ENCODE assay signal across 8 mouse cellular contexts in the genomic region with DNA sequence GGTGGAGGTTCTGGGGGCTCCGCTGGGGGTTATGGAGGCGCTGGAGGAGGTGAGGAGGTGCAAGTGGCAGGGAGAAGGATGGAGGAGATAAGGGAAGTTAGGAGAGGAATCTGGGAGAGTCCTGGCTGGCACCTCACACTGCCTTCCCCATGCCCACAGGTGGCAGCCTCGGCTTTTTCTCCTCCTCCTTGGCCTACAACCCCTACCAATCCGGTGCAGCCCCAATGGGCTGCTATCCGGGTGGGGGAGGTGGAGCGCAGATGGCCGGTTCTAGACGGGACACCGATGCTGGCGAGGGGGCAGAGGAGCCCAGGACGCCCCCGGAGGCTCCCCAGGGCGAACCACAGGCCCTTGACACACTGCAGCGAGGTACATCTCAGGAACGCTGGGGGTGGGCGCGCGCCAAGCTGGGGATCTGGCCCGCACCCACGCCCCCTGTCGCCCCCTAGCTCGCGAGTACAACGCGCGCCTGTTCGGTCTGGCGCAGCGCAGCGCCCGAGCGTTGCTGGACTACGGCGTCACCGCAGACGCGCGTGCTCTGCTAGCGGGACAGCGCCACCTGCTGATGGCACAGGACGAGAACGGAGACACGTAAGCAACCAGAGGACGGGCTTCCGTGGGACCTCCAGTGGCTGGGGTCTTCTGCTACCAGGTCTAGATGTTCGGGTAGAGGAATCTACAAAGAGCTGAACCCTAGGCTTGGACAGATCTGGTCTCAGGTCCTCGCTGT. TPM values are rescaled to one million over a fixed set of nuclear protein-coding genes. Genes with fewer than 3 reads are reported as not detected.
DNase-seq lines count a peak whose midpoint lies in the region; ATAC-seq lines count a peak whose summit lies in the region.

No protein-coding gene starts in this region.

- peak overlapping the region; percentile 45 for H3K4me3 ChIP-seq in limb, embryonic 13.5 days
- peak overlapping the region; percentile 45 for H3K4me3 ChIP-seq in midbrain, embryonic 15.5 days

- DNase-seq in adrenal gland, adult (ENCODE audit: inconsistent age in 2 of 2, low spot score in 1 of 2), result peak; percentile 82 to 91
- no peak for DNase-seq in adrenal gland, adult 8-10 months
- DNase-seq in embryo, embryonic 9.5 days (ENCODE audit: extremely low spot score), result peak; percentile 86
- DNase-seq in heart, adult 11 months, result peak; percentile 95
- peak; percentile 62 for DNase-seq in kidney, adult 11 months
- DNase-seq in spleen, postnatal 10 days (ENCODE audit: low spot score in 2 of 2), result peak; percentile 85 to 94

- H3K4me1 ChIP-seq in limb, embryonic 13.5 days, result peaks cover 19% of the 10 kb centered on the region
- H3K4me1 ChIP-seq in midbrain, embryonic 15.5 days, result peaks cover 32% of the 10 kb centered on the region

- peak overlapping the region; percentile 65 for H3K9ac ChIP-seq in limb, embryonic 13.5 days
- peak overlapping the region; percentile 50 for H3K9ac ChIP-seq in midbrain, embryonic 15.5 days

- H3K9me3 ChIP-seq in limb, embryonic 13.5 days, result no peaks in the 10 kb centered on the region
- H3K9me3 ChIP-seq in midbrain, embryonic 15.5 days, result no peaks in the 10 kb centered on the region

- WGBS in limb, embryonic 13.5 days, result 2% methylated on average over 47 of the region's 47 CpGs
- WGBS in midbrain, embryonic 15.5 days, result 1% methylated on average over 47 of the region's 47 CpGs

- peaks cover 53% of the 10 kb centered on the region for H3K27me3 ChIP-seq in limb, embryonic 13.5 days
- H3K27me3 ChIP-seq in midbrain, embryonic 15.5 days (replicated peaks), result peaks cover 36% of the 10 kb centered on the region

- H3K36me3 ChIP-seq in limb, embryonic 13.5 days, result peaks cover 41% of the 10 kb centered on the region
- peaks cover 10% of the 10 kb centered on the region for H3K36me3 ChIP-seq in midbrain, embryonic 15.5 days (replicated peaks)

- peak overlapping the region; percentile 80 for H3K4me2 ChIP-seq in limb, embryonic 13.5 days (replicated peaks)
- peak overlapping the region; percentile 86 for H3K4me2 ChIP-seq in midbrain, embryonic 15.5 days

- H3K27ac ChIP-seq in limb, embryonic 13.5 days, result no peak overlapping the region
- no peak overlapping the region for H3K27ac ChIP-seq in midbrain, embryonic 15.5 days

- ATAC-seq in limb, embryonic 13.5 days (ENCODE audit: low FRiP score, low read depth), result peak; percentile 5; the same call in 1 of the 2 replicates
- peak; percentile 71 for ATAC-seq in midbrain, embryonic 15.5 days (replicated peaks)

RNA-seq across cellular contexts. Expression of gene Nfkb2, which starts 4.8 kb away (rescaled TPM):
- total RNA-seq in adrenal gland, adult 8-10 months (2022), result 10 to 100 TPM; 35.6 to 40.1 (median 37.3) TPM
- 9.4 and 11.1 TPM in 2 replicates for polyA plus RNA-seq in limb, embryonic 13.5 days (2015; fragmentation: Nextera tagmentation; extraction: Ambion mirVana)
- polyA plus RNA-seq in midbrain, embryonic 15.5 days (2015; fragmentation: Nextera tagmentation; extraction: Ambion mirVana), result 2.3 and 2.7 TPM in 2 replicates

RNA-seq across cellular contexts. Expression of gene Psd, which starts 18.1 kb away (rescaled TPM):
- 10 to 100 TPM in 3 of 4 experiments, 1 to 10 TPM in 1; 7.9 to 14.9 (median 13.1) TPM for total RNA-seq in adrenal gland, adult 8-10 months (2022)
- polyA plus RNA-seq in limb, embryonic 13.5 days (2015; fragmentation: Nextera tagmentation; extraction: Ambion mirVana), result 4.1 and 4.8 TPM in 2 replicates
- polyA plus RNA-seq in midbrain, embryonic 15.5 days (2015; fragmentation: Nextera tagmentation; extraction: Ambion mirVana), result 146 and 148 TPM in 2 replicates

RNA-seq across cellular contexts. Expression of gene Fbxl15, which starts 19.1 kb away (rescaled TPM):
- 10 to 100 TPM; 11.9 to 16.2 (median 13.2) TPM for total RNA-seq in adrenal gland, adult 8-10 months (2022)
- 14.7 and 15.5 TPM in 2 replicates for polyA plus RNA-seq in limb, embryonic 13.5 days (2015; fragmentation: Nextera tagmentation; extraction: Ambion mirVana)
- 48.2 and 54.8 TPM in 2 replicates for polyA plus RNA-seq in midbrain, embryonic 15.5 days (2015; fragmentation: Nextera tagmentation; extraction: Ambion mirVana)

RNA-seq across cellular contexts. Expression of gene Cuedc2, which starts 29.6 kb away (rescaled TPM):
- total RNA-seq in adrenal gland, adult 8-10 months (2022), result 100 to 1,000 TPM in 2 of 4 experiments, 10 to 100 TPM in 2; 77.2 to 109 (median 89.6) TPM
- 176 and 177 TPM in 2 replicates for polyA plus RNA-seq in limb, embryonic 13.5 days (2015; fragmentation: Nextera tagmentation; extraction: Ambion mirVana)
- polyA plus RNA-seq in midbrain, embryonic 15.5 days (2015; fragmentation: Nextera tagmentation; extraction: Ambion mirVana), result 340 and 347 TPM in 2 replicates

RNA-seq across cellular contexts. Expression of gene Mfsd13a, which starts 32.0 kb away (rescaled TPM):
- 10 to 100 TPM; 11.7 to 21.1 (median 16.6) TPM for total RNA-seq in adrenal gland, adult 8-10 months (2022)
- 3.5 and 4.8 TPM in 2 replicates for polyA plus RNA-seq in limb, embryonic 13.5 days (2015; fragmentation: Nextera tagmentation; extraction: Ambion mirVana)
- polyA plus RNA-seq in midbrain, embryonic 15.5 days (2015; fragmentation: Nextera tagmentation; extraction: Ambion mirVana), result 11.1 and 11.7 TPM in 2 replicates

Comparison
In these comparisons a context has a peak if more than half of its experiments do, and no peak if none do; other contexts are left out.
1. RNA of gene Psd, which starts 18.1 kb away (polyA plus RNA-seq): 146 to 148 TPM in midbrain, embryonic 15.5 days; 4.1 to 4.8 TPM in limb, embryonic 13.5 days; every median in the first group is over 10 times any median in the second.